Mouse (Mus musculus): Measurements from ENCODE around the gene Prelp. TPM values are rescaled to one million over a fixed set of nuclear protein-coding genes. Genes with fewer than 3 reads are reported as not detected.

The Prelp gene
- 3.5 and 4.1 TPM in 2 replicates for polyA plus RNA-seq (2012; rRNA removed)

GRCm38 (mm10) chr1:133921304-133921751 lies at the start of gene Prelp:
Prelp (minus strand) TSS chr1:133921414.

GRCm38 (mm10) chr1:133907949-133908658 lies 13.1 kb downstream of the Prelp start, which contains the start of gene Optc:
Optc (minus strand) TSS chr1:133907999.

Other genes starting within 250 kb of the Prelp start
- gene Lax1, start 231.3 kb downstream of the Prelp start, polyA plus RNA-seq (2012; rRNA removed), result 1.3 and 1.4 TPM in 2 replicates
- 6.2 and 7.6 TPM in 2 replicates for gene Atp2b4, start 120.4 kb downstream of the Prelp start, polyA plus RNA-seq (2012; rRNA removed)
- 0.16 and 0.22 TPM in 2 replicates for gene Optc, start 13.4 kb downstream of the Prelp start, polyA plus RNA-seq (2012; rRNA removed)
- gene Fmod, start 115.8 kb upstream of the Prelp start, polyA plus RNA-seq (2012; rRNA removed), result 1.6 TPM in 2 replicates
- gene Btg2, start 157.7 kb upstream of the Prelp start, polyA plus RNA-seq (2012; rRNA removed), result 37.6 and 39.0 TPM in 2 replicates
- gene Chit1, start 189.8 kb upstream of the Prelp start, polyA plus RNA-seq (2012; rRNA removed), result 0.23 and 0.26 TPM in 2 replicates

Data from liver, embryonic 18 days (tissue).